Mouse (Mus musculus) ES-Bruce4 (cell line): Measurements from ENCODE around the gene Rab21.

Experiments used
- CTCF ChIP-seq: IDR thresholded peaks from one replicate; pipeline ENCODE4 v1.8.1; 2011; ENCODE audit warnings: low read depth, low read length
- EP300 ChIP-seq: IDR thresholded peaks from 2 replicates; pipeline ENCODE4 v1.6.1; 2011; ENCODE audit warnings: low read depth, low read length; ENCODE audit not compliant: insufficient read depth
- POLR2A ChIP-seq: IDR thresholded peaks from one replicate; pipeline ENCODE4 v1.8.1; 2011; ENCODE audit warnings: low read length; ENCODE audit not compliant: insufficient read depth

DNA sequence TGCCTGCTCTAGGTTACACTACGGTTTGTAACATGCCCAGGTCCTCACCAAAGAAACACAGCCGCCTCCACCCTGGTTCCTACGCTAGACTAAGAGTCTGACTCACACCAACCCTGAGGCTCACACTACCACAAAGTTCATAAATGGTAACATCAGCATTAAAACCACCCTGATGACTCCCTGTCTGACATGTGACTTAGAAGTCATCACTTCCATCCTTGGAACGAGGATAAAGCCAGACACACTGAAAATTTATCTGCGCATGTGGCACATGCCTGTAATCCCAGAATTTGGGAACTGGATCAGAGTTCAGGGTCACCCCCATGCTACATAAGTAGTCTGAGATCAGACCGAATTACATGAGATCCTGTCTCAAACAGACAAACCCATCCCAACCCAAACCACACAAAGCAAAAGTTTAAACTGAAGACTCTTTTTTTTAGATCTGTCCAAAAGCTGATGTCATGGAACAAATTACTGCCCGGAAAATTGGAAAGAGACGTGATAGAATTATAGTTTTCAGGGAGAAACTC is 17.1 kb upstream of the Rab21 start:
- TF ChIP-seq CTCF (no peak), POLR2A (no peak), EP300 (no peak)
